Mouse (Mus musculus): ENCODE data around the gene Tctex1d4. TPM values are rescaled to one million over a fixed set of nuclear protein-coding genes. Genes with fewer than 3 reads are reported as not detected.

The Tctex1d4 gene
- polyA plus RNA-seq, 1 experiment = not detected

DNA sequence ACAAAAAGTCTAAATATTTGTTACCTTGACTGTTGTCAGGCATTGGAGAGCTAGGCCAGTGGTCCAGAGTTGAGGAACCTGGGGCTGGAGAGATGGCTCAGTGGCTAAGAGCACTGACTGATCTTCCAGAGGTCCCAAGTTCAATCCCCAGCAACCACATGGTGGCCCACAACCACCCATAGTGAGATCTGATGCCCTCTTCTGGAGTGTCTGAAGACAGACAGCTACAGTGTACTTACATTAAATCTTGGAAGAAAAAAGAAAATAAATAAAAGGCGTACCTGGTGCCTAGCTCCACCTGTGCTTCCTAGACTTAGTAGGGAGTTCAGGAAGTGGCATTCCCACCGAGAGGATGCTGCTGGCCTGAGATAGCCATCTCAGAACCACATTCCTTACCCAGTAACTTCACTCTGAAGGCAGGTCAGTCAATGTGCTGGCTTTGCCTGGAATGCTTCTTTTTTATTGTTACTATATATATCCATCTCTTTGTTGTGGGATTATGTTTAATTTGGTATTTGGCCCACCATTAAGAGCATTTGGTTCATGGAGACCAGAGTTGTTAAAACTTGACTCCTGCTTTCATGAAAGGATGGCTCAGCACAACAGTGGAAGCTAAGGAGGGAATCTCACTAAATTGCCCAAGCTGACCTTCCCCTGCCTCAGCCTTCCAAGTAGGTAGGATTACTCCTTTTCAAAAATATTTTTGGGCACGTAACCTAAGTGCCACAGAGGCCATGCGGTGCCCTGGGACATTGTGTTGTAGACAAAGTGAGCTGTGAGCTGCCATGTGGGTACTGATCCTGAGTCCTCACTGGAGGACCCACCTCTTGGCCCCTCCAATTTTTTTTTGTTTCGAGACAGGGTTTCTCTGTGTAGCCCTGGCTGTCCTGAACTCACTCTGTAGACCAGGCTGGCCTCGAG lies 23.0 kb downstream of the Tctex1d4 start:
- H3K27ac ChIP-seq (ENCODE audit: control insufficient read depth, insufficient read depth, low read depth, low read length, poor library complexity) = no peak overlapping the region
- TF ChIP-seq CTCF (IDR thresholded peaks at IDR 0.05; ENCODE audit: control insufficient read depth, insufficient read depth, low read length) (no peak), POLR2A (IDR thresholded peaks at IDR 0.05; ENCODE audit: borderline replicate concordance, control insufficient read depth, low read depth, low read length) (no peak)
- no peak overlapping the region for H3K4me3 ChIP-seq (replicated peaks; ENCODE audit: control insufficient read depth, low read depth, low read length)
- WGBS = 71% methylated on average over 6 of the region's 6 CpGs
- H3K4me1 ChIP-seq (ENCODE audit: control insufficient read depth, insufficient read depth, low read length) = no peaks in the 10 kb centered on the region

DNA sequence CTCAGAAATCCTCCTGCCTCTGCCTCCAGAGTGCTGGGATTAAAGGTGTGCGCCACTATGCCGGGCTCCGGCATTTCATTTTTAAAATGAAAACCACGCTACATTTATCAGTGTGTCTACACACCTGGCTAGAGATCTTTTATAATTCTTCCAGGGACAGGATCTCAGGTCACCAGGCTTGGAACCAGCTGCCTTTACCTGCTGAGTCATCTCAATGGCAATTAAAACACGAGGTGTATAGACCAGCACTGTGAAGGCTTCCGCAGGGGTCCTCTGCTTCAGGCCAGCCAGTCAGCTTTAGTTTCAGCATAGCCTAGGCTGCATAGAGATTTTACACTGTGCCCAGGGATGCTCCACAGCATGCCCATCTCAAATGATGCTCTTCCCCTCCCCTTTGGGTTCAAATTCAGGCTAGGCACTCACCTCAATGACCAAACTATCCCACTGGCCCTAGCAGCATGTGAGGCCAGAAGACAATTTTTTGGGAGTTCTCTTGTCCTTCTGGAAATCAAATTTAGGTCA lies 23.7 kb downstream of the Tctex1d4 start:
- WGBS = 80% methylated on average over 6 of the region's 6 CpGs
- Histone ChIP-seq H3K27ac (ENCODE audit: control insufficient read depth, insufficient read depth, low read depth, low read length, poor library complexity) (no peak overlapping the region), H3K4me3 (replicated peaks; ENCODE audit: control insufficient read depth, low read depth, low read length) (no peak overlapping the region), H3K4me1 (ENCODE audit: control insufficient read depth, insufficient read depth, low read length) (no peaks in the 10 kb centered on the region; the same call in 1 of the 2 replicates)
- no peak for TF ChIP-seq CTCF (IDR thresholded peaks at IDR 0.05; ENCODE audit: control insufficient read depth, insufficient read depth, low read length)
- no peak for TF ChIP-seq POLR2A (IDR thresholded peaks at IDR 0.05; ENCODE audit: borderline replicate concordance, control insufficient read depth, low read depth, low read length)

DNA sequence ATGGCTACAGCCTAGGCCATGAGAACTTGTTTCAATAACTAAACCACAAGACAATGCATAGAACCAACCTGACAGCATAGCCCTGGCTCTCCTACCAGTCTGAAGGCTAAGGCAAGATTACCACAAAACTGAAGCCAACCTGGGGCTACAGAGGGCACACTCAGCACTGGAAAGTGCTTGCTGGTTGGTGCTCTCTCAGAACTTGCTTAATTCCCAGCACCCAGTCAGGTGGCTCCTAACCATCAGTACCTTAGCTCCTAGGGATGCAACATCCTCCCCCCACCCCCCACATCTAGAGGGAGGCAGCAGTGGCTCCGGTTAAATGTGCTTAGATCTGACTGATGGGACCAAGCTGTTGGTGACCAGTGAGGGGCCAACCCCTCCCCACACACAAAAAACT lies 24.8 kb downstream of the Tctex1d4 start:
- no peak overlapping the region for H3K4me3 ChIP-seq (replicated peaks; ENCODE audit: control insufficient read depth, low read depth, low read length)
- H3K27ac ChIP-seq (ENCODE audit: control insufficient read depth, insufficient read depth, low read depth, low read length, poor library complexity) = no peak overlapping the region
- WGBS = 74% methylated on average over 1 of the region's 1 CpGs
- TF ChIP-seq CTCF (IDR thresholded peaks at IDR 0.05; ENCODE audit: control insufficient read depth, insufficient read depth, low read length) (no peak), POLR2A (IDR thresholded peaks at IDR 0.05; ENCODE audit: borderline replicate concordance, control insufficient read depth, low read depth, low read length) (no peak)
- no peaks in the 10 kb centered on the region; the same call in 1 of the 2 replicates for H3K4me1 ChIP-seq (ENCODE audit: control insufficient read depth, insufficient read depth, low read length)

DNA sequence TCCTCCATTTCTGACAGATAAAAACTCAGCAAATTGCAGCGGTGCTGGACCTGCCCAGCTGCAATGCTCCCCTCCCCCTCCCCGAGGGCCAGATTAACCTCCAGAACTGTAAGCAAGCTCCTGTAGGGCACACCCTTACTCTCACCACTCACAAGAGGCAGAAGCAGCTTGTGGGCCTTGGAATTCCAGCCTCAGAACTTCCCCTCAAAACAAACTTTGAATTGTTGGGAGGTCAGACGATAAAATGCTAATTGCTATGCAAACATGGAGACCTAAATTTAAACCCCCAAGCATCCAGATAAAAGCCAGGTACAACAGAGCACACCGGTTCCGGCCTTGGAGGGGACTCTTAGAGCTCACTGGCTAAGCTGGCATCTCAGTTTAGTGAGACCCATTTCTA lies 26.1 kb downstream of the Tctex1d4 start:
- TF ChIP-seq POLR2A (IDR thresholded peaks at IDR 0.05; ENCODE audit: borderline replicate concordance, control insufficient read depth, low read depth, low read length) = no peak
- TF ChIP-seq CTCF (IDR thresholded peaks at IDR 0.05; ENCODE audit: control insufficient read depth, insufficient read depth, low read length) = no peak
- no peak overlapping the region for H3K4me3 ChIP-seq (replicated peaks; ENCODE audit: control insufficient read depth, low read depth, low read length)
- WGBS = 59% methylated on average over 5 of the region's 5 CpGs
- H3K27ac ChIP-seq (ENCODE audit: control insufficient read depth, insufficient read depth, low read depth, low read length, poor library complexity) = no peak overlapping the region
- no peaks in the 10 kb centered on the region; the same call in 1 of the 2 replicates for H3K4me1 ChIP-seq (ENCODE audit: control insufficient read depth, insufficient read depth, low read length)

DNA sequence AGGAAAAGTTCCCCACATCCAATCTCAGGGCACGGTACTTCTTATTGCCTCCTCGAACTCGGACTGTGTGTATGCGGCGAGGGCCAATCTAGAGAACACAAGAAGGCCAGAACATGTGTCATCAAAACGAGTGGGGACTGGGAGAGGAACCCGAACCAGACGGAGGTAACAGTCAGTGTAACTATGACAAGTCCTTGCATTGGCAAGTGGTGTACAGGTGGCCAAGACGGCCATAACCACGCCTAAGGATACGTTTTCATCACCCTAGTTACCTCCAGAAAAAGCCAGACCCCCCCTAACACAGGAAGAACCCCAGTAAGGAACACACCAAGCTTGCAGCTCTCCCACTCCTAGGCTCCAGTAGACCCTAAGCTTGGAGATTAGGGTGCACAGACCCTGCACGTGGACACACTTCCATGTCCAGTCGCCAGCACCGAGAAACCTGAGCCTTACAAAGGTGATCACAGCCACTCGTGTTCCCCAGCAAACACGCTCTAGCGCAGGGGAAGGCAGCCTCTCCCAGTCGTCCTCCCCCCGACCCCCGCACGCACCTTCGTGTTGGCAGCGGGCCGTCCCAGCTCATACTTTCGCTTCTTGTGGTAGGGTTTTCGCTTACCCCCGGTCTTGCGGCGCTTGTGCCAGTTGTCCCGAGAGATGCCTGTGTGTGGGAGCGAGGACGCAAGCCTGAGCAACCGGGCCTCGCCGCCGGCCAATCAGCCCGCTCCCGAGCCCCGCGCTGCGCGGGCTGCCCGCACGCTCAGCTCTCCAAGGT lies 28.6 kb downstream of the Tctex1d4 start:
- H3K4me3 ChIP-seq (replicated peaks; ENCODE audit: control insufficient read depth, low read depth, low read length) = peak overlapping the region; percentile 91
- no peaks in the 10 kb centered on the region; the same call in 1 of the 2 replicates for H3K4me1 ChIP-seq (ENCODE audit: control insufficient read depth, insufficient read depth, low read length)
- under 1% methylated on average over 44 of the region's 44 CpGs for WGBS
- TF ChIP-seq POLR2A (IDR thresholded peaks at IDR 0.05; ENCODE audit: borderline replicate concordance, control insufficient read depth, low read depth, low read length) = no peak
- no peak for TF ChIP-seq CTCF (IDR thresholded peaks at IDR 0.05; ENCODE audit: control insufficient read depth, insufficient read depth, low read length)
- peak overlapping the region; percentile 78 for H3K27ac ChIP-seq (ENCODE audit: control insufficient read depth, insufficient read depth, low read depth, low read length, poor library complexity)

DNA sequence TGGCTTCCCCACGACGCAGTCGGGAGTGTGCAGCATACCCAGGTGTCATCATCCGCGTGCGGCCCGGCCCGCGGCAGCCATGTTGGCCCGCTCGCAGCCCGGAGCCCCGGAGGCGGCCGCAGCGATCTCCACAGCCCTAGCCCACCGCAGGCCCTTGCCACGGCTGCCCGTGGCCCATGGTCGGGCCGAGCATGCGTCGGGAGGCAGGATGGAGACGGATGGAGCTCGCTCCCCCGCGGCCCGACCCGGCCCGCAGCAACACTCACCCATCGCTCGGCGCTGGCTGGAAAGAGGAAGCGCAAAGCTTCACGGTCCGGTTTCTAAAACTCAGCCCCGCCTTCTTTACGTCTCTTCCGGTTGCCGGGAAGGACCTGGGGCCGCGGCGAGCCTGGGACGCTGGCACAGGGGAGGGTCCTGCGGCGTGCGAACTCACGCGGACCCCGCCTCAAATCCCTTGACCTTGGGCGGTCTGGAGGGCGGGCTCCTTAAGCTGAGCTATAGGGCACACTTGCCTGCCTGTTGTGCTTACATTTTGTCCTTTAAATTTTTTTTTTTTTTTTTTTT lies 29.3 kb downstream of the Tctex1d4 start, which contains the start of gene Rps8:
Rps8 (minus strand) TSS at position 452 of the 564 bp plus-strand sequence.
- H3K27ac ChIP-seq (ENCODE audit: control insufficient read depth, insufficient read depth, low read depth, low read length, poor library complexity) = peak within 1 kb of the TSS; percentile 78
- H3K4me3 ChIP-seq (replicated peaks; ENCODE audit: control insufficient read depth, low read depth, low read length) = peak within 1 kb of the TSS; percentile 91
- TF ChIP-seq POLR2A (IDR thresholded peaks at IDR 0.05; ENCODE audit: borderline replicate concordance, control insufficient read depth, low read depth, low read length) (peak; percentile 85; the same call in 1 of the 2 replicates), CTCF (IDR thresholded peaks at IDR 0.05; ENCODE audit: control insufficient read depth, insufficient read depth, low read length) (no peak)
- WGBS = under 1% methylated on average over 52 of the region's 52 CpGs
- H3K4me1 ChIP-seq (ENCODE audit: control insufficient read depth, insufficient read depth, low read length) = no peaks in the 10 kb centered on the region; the same call in 1 of the 2 replicates

DNA sequence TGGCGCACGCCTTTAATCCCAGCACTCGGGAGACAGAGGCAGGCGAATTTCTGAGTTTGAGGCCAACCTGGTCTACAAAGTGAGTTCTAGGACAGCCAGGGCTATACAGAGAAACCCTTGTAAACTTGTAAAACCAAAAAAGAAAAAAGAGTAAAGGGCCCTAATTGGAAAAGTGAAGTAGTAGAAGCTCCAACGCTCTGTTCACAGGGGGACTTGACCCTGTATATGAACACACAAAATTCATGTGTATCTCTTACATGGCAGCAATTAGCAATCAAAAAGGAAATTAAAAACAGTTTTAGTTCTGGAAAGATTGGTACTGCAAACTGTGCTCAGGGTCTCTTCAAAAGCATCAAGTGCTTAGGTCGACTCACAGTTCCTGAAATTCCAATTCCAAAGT lies 29.8 kb downstream of the Tctex1d4 start:
- no peaks in the 10 kb centered on the region; the same call in 1 of the 2 replicates for H3K4me1 ChIP-seq (ENCODE audit: control insufficient read depth, insufficient read depth, low read length)
- TF ChIP-seq CTCF (IDR thresholded peaks at IDR 0.05; ENCODE audit: control insufficient read depth, insufficient read depth, low read length) = no peak
- no peak for TF ChIP-seq POLR2A (IDR thresholded peaks at IDR 0.05; ENCODE audit: borderline replicate concordance, control insufficient read depth, low read depth, low read length)
- WGBS = 25% methylated on average over 6 of the region's 6 CpGs
- H3K4me3 ChIP-seq (replicated peaks; ENCODE audit: control insufficient read depth, low read depth, low read length) = no peak overlapping the region
- peak overlapping the region; percentile 78; the same call in 1 of the 2 replicates for H3K27ac ChIP-seq (ENCODE audit: control insufficient read depth, insufficient read depth, low read depth, low read length, poor library complexity)

All from bone marrow, adult 2 months (tissue).